Mouse (Mus musculus) heart, embryonic 15.5 days (tissue): ENCODE measurements around the gene Zfp780b. TPM values are rescaled to one million over a fixed set of nuclear protein-coding genes. Genes with fewer than 3 reads are reported as not detected.
"Not testable (repeated sequence)": the region's sequence is repeated elsewhere in the genome, so short reads cannot be mapped to it uniquely, and the experiment has no call there.

Experiments
- ATAC-seq: fragments of 200-750 bp; cut with Nextera tagmentation; replicated peaks from 2 replicates; pipeline ENCODE4 v1.8.0; 2017; ENCODE audit warnings: low read depth, moderate TSS enrichment; ENCODE audit not compliant: insufficient number of reproducible peaks, insufficient read depth, low FRiP score
- H3K27ac ChIP-seq: fragments of 300-500 bp; sonication (generic); 2 replicates; pipeline ENCODE4 v1.5.1; 2015; ENCODE audit warnings: mild to moderate bottlenecking, inconsistent platforms
- H3K27me3 ChIP-seq: fragments of 300-500 bp; sonication (generic); 2 replicates; pipeline ENCODE4 v1.6.1; 2015; ENCODE audit warnings: inconsistent platforms
- H3K36me3 ChIP-seq: fragments of 300-500 bp; sonication (generic); 2 replicates; pipeline ENCODE4 v1.6.1; 2015; ENCODE audit warnings: mild to moderate bottlenecking, inconsistent platforms
- H3K4me1 ChIP-seq: fragments of 300-500 bp; sonication (generic); replicated peaks from 2 replicates; pipeline ENCODE4 v1.6.1; 2015; ENCODE audit warnings: inconsistent platforms
- H3K4me2 ChIP-seq: fragments of 300-500 bp; sonication (generic); 2 replicates; pipeline ENCODE4 v1.6.1; 2015; ENCODE audit warnings: inconsistent platforms, mild to moderate bottlenecking, moderate library complexity
- H3K4me3 ChIP-seq: fragments of 300-500 bp; sonication (generic); 2 replicates; pipeline ENCODE4 v1.5.1; 2015; ENCODE audit warnings: mild to moderate bottlenecking, inconsistent platforms
- H3K9ac ChIP-seq: fragments of 300-500 bp; sonication (generic); 2 replicates; pipeline ENCODE4 v1.6.1; 2015; ENCODE audit warnings: mild to moderate bottlenecking, inconsistent platforms
- H3K9me3 ChIP-seq: fragments of 300-500 bp; sonication (generic); replicated peaks from 2 replicates; pipeline ENCODE4 v1.6.1; 2016; ENCODE audit warnings: inconsistent platforms
- WGBS: fragments of 180-500 bp; shearing (Covaris S2); methylation state at CpG from one replicate; pipeline ENCODE4 v1.1.7; 2015; ENCODE audit warnings: mixed read lengths; 5-methylcytosine and 5-hydroxymethylcytosine counted together
- polyA plus RNA-seq: library from polyadenylated mRNA; unstranded; fragments of >200 nt; fragmentation: Nextera tagmentation; extraction: Ambion mirVana; gene quantifications from 2 replicates; pipeline ENCODE4 v1.2.1, GENCODE M21; 2015

Zfp780b gene
- polyA plus RNA-seq: 12.3 and 14.3 TPM in 2 replicates

DNA sequence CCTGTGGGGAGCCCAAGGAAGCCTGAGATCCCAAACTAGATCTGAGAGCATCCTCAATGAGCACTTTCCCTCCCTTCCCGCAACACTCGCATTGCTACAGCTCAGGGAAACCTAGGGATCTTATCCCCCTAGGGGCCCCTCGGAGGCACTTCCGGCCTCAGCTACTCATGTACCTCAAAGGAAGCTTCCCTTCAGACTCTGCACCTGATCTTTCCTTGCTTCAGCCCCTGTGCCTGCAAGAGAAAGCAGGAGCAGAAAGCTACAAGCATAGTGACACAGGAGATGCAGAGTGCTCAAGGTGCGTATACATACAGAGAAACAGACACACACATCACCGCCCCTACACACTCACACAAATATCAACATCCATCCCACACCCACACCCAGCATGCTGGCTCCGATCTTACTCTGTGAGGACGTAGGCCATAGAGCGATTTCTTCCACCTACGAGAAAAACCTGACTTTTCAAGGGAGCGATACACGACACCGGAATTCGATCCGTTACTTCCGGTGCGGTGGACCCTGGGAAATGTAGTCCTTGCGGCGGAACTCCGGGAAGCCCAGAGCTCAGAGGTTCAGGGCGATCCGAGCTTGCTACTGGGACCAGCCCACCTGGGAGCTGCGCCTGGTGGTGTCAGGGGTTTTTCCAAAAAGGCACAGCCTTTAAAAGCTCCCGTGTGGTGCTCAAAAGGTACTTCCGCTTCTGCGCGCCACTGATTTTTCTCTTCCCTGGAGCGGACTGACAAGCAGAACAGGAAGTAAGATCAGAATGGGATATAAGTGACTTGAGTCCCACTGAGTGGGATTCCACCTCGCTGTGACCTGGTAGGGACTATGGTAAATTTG is at the start of gene Zfp780b:
Gene Zfp780b, minus strand, starts transcription at position 489 of the 846 bp plus-strand sequence.
- Histone ChIP-seq H3K27ac (peak within 1 kb of the TSS; percentile 87), H3K9me3 (peaks cover 10% of the 10 kb centered on the region; the same call in 1 of the 2 replicates), H3K36me3 (peaks cover 6% of the 10 kb centered on the region; the same call in 1 of the 2 replicates), H3K4me1 (peaks cover 10% of the 10 kb centered on the region), H3K27me3 (no peaks in the 10 kb centered on the region), H3K4me3 (peak within 1 kb of the TSS; percentile 81), H3K9ac (peak within 1 kb of the TSS; percentile 86), H3K4me2 (peak within 1 kb of the TSS; percentile 93)
- ATAC-seq: peak; percentile 78
- under 1% methylated on average over 29 of the region's 29 CpGs for WGBS

DNA sequence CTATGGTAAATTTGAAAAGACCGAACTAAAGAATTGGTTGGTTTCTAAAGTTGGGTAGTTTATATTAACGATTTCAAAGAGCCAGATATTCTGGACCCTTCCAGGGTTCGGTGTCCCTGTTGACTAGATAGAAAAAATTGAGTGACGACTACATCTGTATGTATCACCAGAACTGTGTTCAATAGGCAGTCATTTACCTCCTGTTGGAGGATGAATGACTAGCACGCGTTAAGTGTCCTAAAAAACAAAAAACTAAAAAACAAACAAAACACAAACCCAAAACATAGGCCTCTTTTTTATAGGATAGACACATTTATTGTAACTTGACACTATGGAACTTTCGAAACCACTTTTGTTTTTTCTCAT is 35.5 kb upstream of the Zfp780b start:
- H3K4me1 ChIP-seq: peaks cover 9% of the 10 kb centered on the region; the same call in 1 of the 2 replicates
- H3K4me2 ChIP-seq: peak overlapping the region; percentile 79
- H3K4me3 ChIP-seq: peak overlapping the region; percentile 65
- H3K9ac ChIP-seq: peak overlapping the region; percentile 65
- no peak overlapping the region for H3K27ac ChIP-seq
- no peak for ATAC-seq
- H3K27me3 ChIP-seq: no peaks in the 10 kb centered on the region
- 24% methylated on average over 7 of the region's 7 CpGs for WGBS
- no peaks in the 10 kb centered on the region for H3K36me3 ChIP-seq
- no peaks in the 10 kb centered on the region for H3K9me3 ChIP-seq

DNA sequence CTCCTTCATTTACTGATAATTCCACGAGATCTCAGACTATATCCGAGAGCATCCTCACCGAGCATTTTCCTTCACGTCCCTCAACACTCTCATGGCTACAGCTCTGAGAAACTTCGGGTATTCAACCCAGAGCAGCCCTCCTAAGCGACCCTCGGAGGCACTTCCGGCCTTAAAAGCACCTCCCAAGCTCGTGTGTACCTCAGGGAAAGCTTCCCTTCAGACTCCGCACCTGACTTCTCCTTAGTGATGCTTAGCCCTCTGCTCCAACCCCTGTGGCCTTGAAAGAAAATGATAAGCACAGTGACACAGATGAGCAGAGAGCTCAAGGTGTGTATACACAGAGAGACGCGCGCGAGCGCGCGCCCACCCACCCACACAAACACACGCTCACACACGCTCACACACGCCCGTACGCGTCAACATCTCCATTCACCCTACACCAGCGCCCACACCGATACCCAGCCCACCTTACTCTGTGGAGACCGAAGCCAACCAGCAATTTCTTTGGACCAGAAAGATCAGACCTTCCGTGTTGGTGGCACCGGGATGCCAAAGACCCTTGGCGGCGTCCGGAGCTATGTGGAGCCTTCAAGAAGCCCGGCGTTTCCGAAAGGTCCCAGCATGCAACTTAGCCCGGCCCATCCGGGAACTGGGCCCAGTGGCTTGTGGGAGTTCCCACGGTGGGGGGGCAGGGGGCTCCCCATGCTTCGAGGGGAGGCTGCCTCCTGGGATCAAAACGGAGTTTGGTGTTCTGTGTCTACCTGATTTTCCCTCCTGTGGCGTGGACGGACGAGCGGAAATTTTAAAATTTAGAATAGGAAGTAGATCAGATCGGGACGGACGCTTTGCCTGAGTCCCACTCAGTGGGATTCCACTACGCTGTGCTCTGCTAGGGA is 34.8 kb upstream of the Zfp780b start, which contains the start of gene Zfp850:
Gene Zfp850, minus strand, starts transcription at position 567 of the 896 bp plus-strand sequence.
- Histone ChIP-seq H3K27ac (no peak within 1 kb of the TSS; the same call in 1 of the 2 replicates), H3K36me3 (no peaks in the 10 kb centered on the region; the same call in 1 of the 2 replicates), H3K9me3 (no peaks in the 10 kb centered on the region), H3K4me3 (peak within 1 kb of the TSS; percentile 65), H3K9ac (peak within 1 kb of the TSS; percentile 65), H3K4me1 (peaks cover 9% of the 10 kb centered on the region; the same call in 1 of the 2 replicates), H3K27me3 (no peaks in the 10 kb centered on the region), H3K4me2 (peak within 1 kb of the TSS; percentile 79)
- peak; percentile 89 for ATAC-seq
- WGBS: under 1% methylated on average over 47 of the region's 47 CpGs

DNA sequence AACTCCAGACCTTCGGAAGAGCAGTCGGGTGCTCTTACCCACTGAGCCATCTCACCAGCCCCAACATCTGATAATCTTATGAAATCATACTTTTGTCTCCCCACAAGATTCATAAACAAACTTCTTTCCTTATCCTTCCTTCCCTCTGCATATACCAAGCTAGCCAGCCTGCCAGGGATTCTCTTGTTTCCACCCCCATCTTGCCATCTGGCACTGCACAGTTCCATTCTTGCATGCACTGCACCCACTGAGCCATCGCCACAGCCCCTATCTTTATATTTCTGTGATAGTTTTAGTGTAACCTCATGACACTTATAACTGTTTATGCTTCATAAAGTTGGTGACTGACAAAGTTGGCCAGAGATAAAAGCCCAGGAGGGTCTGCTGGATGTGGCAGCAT is 31.3 kb upstream of the Zfp780b start:
- no peak overlapping the region for H3K27ac ChIP-seq
- H3K36me3 ChIP-seq: peaks cover 14% of the 10 kb centered on the region
- no peak overlapping the region for H3K4me3 ChIP-seq
- no peaks in the 10 kb centered on the region for H3K9me3 ChIP-seq
- WGBS: 89% methylated on average over 3 of the region's 3 CpGs
- H3K4me1 ChIP-seq: peaks cover 9% of the 10 kb centered on the region; the same call in 1 of the 2 replicates
- H3K9ac ChIP-seq: no peak overlapping the region
- no peaks in the 10 kb centered on the region for H3K27me3 ChIP-seq
- no peak overlapping the region for H3K4me2 ChIP-seq
- no peak for ATAC-seq

DNA sequence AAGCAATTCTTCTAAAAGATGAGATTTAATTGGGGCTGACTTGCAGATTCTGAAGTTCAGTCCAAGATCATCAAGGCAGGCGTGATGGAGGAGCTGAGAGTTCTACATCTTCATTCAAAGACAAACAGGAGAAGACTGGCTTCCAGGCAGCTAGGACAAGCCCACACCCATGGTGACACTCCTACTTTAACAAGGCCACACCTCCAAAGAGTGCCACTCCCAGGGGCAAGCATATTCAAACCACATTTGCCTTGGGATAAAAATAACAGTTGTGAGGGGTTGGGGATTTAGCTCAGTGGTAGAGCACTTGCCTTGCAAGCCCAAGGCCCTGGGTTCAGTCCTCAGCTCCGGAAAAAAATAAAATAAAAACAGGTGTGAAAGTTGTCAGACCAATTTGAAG is 3.2 kb upstream of the Zfp780b start:
- no peak overlapping the region for H3K4me3 ChIP-seq
- no peaks in the 10 kb centered on the region for H3K27me3 ChIP-seq
- 78% methylated on average over 2 of the region's 2 CpGs for WGBS
- no peak for ATAC-seq
- no peak overlapping the region for H3K4me2 ChIP-seq
- no peak overlapping the region for H3K9ac ChIP-seq
- H3K27ac ChIP-seq: no peak overlapping the region
- peaks cover 33% of the 10 kb centered on the region for H3K9me3 ChIP-seq
- peaks cover 10% of the 10 kb centered on the region for H3K4me1 ChIP-seq
- H3K36me3 ChIP-seq: 0 out of 2 replicates have a peak, but pooled peaks cover 5% of the 10 kb centered on the region

DNA sequence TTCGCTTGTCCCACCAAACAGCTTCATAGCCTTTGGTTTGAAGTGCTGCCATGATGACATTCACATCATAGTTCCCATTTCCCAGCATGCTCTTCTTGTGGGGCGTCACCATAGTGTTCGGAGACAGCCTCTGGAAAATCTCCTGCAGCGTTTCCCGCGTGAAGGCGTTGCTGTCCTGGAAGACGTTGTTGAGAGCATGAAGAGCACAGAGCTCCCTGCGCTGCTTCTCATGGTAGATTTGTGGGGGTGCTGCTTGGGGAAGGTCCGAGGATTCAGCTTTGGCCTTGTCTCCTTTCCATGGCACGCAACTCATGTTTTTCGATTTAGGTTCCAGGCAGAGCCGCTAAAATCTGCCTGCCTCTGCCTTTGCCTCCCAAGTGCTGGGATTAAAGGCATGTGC is 29.5 kb downstream of the Zfp780b start:
- H3K4me3 ChIP-seq, ATAC-seq, H3K9me3 ChIP-seq, H3K9ac ChIP-seq, H3K4me2 ChIP-seq, H3K36me3 ChIP-seq, H3K27ac ChIP-seq, H3K4me1 ChIP-seq, H3K27me3 ChIP-seq: not testable (repeated sequence)
- 88% methylated on average over 13 of the region's 13 CpGs for WGBS

DNA sequence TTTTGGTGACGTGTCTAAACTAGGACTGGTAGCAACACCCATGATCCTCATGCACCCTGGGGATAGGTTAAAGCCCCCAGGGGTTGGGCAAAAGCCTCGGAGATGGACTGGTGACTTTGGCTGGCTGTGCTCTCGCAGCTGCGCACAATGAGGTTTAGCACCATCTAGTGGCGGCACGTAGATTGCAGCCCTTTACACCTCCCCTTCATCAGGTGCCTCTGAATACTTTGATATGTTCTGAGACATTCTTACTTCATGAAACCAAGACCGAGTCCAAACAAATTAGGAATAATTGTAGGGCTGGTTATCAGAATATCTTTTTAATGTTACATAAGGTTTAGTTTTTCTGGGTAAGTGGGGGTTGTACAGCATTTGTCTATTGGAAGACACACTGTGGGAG is 37.1 kb downstream of the Zfp780b start:
- H3K4me2 ChIP-seq, H3K4me3 ChIP-seq, H3K9ac ChIP-seq, H3K36me3 ChIP-seq, ATAC-seq, H3K27ac ChIP-seq, H3K4me1 ChIP-seq, H3K27me3 ChIP-seq, H3K9me3 ChIP-seq: not testable (repeated sequence)
- WGBS: 54% methylated on average over 5 of the region's 7 CpGs

DNA sequence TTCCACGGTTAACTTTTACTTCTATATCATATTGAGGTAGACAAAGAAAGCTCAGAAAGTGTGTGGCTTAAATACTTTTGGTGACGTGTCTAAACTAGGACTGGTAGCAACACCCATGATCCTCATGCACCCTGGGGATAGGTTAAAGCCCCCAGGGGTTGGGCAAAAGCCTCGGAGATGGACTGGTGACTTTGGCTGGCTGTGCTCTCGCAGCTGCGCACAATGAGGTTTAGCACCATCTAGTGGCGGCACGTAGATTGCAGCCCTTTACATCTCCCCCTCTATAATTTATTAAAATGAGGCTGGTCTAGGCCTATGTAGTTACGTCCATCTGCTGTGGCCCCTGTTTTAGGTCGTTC is 45.2 kb downstream of the Zfp780b start:
- H3K27ac ChIP-seq, ATAC-seq, H3K4me1 ChIP-seq, H3K9me3 ChIP-seq, H3K9ac ChIP-seq, H3K36me3 ChIP-seq, H3K27me3 ChIP-seq: not testable (repeated sequence)
- Histone ChIP-seq H3K4me2 (peak overlapping the region; percentile 64), H3K4me3 (peak overlapping the region; percentile 34)
- WGBS: 9% methylated on average over 1 of the region's 9 CpGs

DNA sequence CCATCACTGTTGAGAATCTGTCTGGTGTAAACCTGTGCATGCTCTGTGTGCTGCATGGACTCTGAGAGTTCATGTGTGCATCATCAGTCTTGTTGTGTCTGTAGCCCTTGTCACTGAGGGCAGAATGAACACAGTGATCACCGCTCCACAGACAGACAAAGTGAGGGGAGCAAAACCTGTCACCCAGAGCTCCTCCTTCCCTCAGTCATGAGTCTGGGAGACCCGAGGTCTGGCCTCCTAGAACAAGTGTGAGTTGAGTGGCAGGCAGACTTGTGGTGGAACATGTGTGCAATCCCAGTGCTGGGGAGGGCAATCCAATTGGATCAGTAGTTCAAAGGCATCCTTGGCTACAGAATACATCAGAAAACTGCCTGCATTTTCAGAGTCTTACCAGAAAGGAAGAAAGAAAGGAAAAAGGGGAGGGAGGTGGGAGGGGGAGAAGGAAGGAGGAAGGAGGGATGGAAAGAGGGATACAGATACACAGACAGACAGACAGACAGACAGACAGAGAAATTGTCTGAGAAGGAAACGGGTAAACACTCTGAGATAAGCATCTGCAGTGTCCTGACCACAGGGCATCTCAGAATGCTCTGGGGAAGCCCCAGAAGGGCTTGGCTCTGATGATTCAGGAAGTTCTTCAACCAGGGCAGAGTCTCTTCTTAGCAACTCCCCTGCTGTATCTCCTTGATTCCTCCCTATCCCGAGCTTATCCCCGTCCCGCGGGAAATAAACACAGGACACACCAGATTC is 45.7 kb downstream of the Zfp780b start:
- H3K9me3 ChIP-seq: no peaks in the 10 kb centered on the region
- peak overlapping the region; percentile 64 for H3K4me2 ChIP-seq
- WGBS: 13% methylated on average over 7 of the region's 7 CpGs
- H3K27ac ChIP-seq: no peak overlapping the region
- H3K4me1 ChIP-seq: peaks cover 14% of the 10 kb centered on the region
- H3K36me3 ChIP-seq: no peaks in the 10 kb centered on the region
- peak overlapping the region; percentile 38; the same call in 1 of the 2 replicates for H3K9ac ChIP-seq
- ATAC-seq: no peak
- H3K27me3 ChIP-seq: no peaks in the 10 kb centered on the region
- H3K4me3 ChIP-seq: peak overlapping the region; percentile 34

DNA sequence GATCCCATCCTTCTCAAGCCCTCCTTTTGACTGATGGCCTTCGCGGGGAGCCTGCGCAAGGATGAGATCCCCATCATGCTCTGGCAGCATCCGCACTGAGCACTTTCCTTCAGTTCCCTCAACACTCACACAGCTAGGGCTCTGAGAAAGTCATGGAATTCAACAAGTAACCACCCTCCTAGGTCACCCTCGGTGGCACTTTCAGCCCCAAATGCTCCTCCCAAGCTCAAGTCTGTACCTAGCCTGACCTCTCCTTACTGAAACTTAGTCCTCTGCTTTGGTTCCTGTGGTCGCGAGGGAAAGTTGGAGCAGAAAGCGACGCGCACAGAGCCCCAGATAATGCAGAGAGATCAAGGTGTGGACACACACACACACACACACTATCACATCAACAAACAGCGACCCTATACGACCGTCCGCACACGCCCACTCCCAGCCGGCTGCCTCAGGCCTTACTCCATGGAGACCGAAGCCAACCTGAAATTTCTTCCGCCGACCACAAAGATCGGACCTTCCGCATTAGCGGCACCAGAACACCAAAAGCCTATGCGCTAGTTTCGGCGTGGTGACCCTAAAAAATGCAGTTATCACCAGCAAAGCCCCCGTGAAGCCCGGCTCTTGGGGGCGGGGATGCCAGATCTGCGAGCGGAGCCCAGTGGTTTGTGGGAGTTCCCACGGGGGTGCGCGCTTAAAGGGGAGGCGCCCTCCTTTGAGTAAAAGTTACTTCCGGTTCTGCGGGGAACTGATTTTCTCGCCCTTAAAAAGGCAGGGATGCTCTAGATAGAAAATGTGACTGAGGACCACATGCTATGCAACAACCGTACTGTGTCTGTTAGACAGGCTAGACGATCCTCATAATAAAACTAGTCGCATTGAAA is 49.9 kb downstream of the Zfp780b start, which contains the start of gene Zfp974:
Gene Zfp974, minus strand, starts transcription at position 643 of the 878 bp plus-strand sequence.
- peak; percentile 74 for ATAC-seq
- 0 out of 2 replicates have a peak within 1 kb of the TSS, but pooled peaks have one; percentile 31 for H3K27ac ChIP-seq
- H3K4me2 ChIP-seq: peak within 1 kb of the TSS; percentile 75
- H3K27me3 ChIP-seq: no peaks in the 10 kb centered on the region
- no peaks in the 10 kb centered on the region for H3K9me3 ChIP-seq
- H3K9ac ChIP-seq: peak within 1 kb of the TSS; percentile 77
- 5% methylated on average over 40 of the region's 40 CpGs for WGBS
- peaks cover 17% of the 10 kb centered on the region for H3K4me1 ChIP-seq
- peaks cover 8% of the 10 kb centered on the region; the same call in 1 of the 2 replicates for H3K36me3 ChIP-seq
- peak within 1 kb of the TSS; percentile 73 for H3K4me3 ChIP-seq
